Mouse (Mus musculus) adipocyte (in vitro differentiated cells): ENCODE results near the gene Card10.

ENCODE experiments used
- DNase-seq: peaks from one replicate; pipeline ENCODE4 v3.0.0-alpha.2; 2016; ENCODE audit warnings: low spot score

Card10 gene

DNA sequence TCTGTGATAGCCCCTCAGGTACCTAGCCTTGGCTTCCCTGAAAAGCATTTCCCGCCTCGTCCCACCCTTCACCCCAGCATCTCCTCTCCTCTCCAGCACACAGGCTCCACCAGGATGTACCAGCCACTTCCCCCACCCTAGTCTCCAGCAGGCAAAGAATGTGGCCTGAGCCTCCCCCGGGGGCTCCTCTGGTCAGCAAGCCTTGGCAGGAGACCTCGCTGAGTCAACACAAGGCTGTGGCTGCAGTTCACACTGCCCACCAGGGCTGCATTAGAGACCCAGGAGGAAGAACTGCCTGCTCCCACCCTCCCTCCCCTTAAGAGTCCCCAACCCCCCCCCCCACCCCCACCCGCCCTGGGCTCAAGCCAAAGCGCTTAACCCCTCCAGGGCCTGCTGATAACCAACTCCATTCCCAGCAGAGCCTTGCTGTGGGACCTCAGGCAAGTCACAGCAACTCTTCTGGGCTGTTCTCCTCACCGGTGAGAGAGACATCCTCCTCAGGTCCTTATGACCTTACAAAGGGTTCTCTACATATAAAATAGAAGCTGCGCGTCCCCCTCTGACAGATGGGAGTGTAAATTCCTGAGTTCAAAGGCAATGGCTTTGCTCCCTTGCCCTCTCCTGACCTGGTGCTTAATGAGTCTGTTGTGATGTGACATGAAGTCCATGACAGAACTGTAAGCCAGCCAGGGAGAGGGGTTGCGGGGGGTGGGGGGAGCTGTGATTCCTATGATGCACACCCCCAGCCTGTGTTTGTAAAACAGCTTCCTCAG, 31.6 kb upstream of the Card10 start:
- no peak for DNase-seq

DNA sequence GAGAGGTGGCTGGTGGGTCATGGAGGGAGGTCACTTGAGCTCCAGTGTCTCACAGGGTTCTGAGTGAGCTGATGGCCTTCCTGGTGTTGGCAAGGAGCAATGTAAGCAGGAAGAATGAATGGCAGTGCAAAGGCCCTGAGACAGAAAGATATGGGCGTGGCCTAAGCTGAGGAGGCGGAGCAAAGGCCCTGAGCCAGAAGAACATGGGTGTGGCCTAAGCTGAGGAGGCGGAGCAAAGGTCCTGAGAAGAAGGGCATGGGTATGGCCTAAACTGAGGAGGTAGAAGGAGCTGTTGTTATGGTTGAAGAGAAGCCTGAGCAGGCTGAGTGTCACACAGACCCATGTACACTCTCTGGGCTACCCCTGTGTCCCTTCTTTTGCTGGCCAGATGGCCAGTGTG, 30.7 kb upstream of the Card10 start:
- peak; percentile 63 for DNase-seq

DNA sequence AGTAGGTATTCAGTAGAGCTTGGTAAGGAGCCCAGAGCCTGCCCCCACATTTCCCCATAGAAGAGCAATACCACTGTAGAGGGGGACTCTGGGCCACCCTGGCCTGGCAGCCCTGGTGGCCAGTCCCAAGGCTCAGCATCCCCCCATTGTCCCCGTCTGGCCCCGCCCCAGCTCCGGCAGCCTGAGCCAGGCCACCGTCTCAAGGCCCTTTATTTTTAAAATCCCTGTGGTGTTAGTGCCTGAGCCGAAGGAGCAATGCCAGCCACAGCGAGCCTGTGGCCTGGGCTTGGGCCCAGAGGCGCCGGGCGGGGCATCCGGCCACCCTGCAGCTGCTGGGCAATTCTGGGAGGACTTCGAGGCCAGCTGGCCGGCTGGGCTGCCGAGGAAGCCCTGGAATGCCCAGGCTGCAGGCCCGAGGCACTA, 29.9 kb upstream of the Card10 start:
- peak; percentile 84 for DNase-seq

DNA sequence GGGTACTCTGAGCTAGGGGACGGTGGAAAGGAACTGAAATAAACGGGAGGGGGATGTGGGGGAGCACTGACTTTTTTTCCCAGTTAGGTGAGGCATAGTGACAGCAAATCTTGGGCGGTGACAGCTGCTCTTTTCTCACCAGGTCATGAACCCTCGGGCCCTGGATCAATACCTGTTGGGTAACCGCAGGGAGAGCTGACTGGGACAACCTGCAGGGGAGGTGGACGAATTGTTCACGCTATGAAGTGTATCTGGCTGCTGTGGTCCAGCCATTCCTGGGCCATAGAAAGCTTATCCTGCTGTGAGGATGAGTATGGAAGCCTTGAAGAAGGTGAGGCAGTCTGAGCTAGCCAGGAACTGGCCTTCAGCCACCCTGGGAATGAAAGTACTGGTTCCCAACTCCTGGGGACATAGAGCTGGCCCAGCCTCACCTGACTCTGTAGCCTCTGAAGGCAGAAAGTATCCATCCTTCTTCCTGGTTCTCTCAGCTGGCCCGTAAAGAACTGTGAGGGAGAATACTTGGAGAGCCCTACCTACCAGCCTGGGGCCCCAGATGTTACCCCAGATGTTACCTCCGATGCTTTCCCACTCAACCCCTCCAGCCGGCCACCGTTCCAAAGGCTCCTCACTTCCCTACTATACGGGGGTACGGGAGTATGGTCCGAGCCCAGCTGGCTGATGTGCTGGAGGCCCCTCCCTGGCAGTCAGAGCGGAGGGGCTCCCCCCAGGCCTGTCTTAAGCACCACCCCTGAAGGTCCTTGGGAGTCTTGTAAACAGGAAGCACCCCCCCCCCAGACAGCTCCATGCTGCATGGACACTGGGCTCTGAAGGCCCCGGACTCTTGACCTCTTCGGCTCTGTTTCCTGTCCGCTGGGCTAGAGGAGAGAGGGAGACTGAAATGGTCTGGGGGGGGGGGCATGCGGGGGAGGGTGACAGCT, 29.1 kb upstream of the Card10 start:
- no peak for DNase-seq

DNA sequence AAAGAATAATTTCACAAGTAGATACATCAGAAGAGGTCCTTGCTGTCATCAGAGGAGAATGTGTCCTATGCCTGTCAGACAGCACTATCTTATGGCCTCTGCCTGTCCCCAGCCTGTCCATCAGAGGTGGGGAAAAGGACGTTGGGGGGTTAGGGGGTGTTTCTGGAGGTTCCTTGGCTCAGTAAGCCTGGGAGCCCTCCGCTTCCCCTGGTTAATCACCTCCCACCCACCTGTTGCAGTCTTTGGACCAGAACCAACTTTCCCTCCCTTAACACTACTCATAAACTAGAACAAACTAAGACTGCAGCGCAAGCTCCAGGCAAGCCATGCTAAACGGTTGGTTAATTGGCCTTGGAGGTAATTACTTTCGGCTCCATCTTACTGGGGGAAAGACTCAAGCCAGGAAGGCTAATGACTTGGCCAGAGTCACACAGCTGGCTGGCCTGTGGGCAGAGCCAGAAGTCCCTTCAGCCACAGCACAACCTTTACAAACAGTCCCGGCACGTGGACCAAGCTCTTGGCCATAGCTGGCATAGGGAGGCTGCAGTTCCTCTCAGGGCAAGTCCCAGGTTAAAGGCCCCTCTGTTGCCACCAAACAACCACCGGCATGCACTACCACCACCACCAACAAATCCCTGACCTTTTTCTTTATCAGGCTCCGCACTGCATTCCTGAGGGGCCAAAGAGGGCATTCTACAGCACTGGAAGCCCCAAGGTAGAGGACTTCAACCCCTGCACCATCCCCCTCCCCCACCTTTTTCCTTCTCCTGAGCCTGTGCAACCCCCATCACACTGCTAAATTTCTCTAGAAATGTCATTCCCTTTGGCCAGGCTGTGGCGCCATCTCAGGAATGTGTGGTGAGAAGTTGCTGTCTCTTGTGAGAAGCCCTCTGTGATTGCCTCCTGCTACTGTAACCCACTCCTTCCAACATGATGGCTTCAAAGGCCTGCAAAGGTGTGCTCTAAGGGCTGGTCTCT, 28.2 kb upstream of the Card10 start:
- no peak for DNase-seq

DNA sequence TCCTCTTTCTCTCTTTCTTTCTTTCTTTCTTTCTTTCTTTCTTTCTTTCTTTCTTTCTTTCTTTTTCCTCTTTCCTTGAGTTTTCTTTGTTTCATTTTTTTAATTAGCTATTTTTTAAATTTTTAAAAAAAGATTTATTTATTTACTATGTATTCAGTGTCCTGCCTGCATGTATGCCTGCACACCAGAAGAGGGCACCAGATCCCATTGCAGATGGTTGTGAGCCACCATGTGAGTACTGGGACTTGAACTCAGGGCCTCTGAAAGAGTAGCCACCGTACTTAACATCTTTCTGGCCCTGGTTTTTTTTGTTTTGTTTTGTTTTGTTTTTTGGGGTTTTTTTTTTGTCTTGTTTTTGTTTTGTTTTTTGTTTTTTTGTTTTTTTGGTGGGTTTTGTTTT, 26.8 kb upstream of the Card10 start:
- no peak for DNase-seq

DNA sequence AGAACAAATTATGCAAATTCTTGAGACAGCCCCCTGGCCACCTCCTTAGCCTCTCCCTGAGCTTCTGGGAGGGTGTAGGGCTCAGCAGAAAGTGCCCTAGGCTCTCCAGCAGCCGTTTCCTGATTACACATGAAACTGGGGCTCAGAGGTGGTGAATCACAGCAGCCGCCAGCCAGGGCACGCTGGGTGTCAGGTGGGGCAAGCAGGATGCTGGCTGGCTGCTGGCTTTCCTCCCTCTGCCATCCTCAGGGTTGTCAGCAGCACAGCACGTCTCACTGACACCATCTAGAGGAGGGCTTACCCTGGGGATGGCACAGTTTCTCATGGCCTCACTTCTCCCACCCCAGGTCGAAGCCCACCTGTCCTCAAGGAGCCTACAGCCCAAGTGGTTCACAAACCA, 25.5 kb upstream of the Card10 start:
- DNase-seq = no peak

DNA sequence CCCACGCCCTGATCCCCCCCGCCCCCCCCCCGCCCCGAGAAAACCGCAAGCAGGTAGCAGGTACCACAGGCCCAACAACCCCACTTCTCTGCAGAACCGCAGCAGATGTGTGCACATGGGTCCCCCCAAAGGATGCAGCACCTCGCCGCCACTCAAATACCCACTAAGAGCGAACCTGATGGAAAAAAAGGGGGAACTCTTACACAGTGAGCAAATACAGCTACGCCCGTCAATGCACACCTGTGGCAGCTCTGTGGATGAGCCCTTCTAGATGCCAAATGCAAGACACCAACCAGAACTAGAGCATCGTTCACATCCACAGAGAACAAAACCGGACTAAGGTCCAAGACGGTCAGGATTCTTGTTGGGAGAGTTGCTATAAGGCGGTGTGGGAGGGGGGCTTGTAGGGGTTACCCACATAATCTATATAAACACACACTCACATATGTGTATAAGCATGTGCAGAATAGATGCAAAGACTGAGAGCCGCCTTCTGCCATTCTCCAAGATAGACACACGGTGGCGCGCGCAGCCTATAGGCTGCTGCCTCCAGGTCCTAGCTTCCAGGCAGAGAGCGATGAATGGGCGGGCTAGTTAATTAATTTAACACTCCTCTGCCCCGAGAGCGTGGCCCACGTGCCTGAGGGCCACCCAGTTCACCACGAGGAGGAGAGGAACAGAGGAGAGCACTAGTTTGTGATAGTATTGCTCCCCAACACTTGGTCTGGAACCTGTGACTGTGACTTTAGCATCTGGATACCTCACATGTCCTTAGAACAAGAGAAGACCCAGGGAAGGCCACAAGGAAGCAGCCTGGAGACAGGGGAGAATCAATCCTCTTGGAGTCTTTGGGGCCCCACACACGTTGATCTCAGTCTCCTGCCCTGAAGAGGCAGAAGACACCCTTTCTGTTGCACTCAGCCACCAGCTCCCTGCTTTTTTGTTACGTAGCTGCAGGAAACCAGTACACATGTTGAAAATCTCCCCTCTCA, 23.7 kb upstream of the Card10 start:
- peak; percentile 85 for DNase-seq

DNA sequence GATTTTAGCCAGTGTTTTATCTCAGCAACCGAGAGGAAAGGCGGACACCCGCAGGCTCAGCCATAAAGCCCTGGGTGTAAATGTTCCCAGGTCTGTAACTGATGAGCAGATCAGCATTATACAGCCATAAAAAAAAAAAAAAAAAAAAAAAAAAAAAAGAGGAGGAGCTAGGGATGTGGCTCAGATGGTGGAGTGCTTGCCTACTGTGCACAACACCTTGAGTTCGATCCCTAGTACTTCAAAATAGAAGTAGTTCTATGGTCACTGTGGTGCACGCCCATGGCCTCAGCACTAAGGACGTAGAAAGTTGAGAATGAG, 13.2 kb upstream of the Card10 start:
- DNase-seq = no peak

DNA sequence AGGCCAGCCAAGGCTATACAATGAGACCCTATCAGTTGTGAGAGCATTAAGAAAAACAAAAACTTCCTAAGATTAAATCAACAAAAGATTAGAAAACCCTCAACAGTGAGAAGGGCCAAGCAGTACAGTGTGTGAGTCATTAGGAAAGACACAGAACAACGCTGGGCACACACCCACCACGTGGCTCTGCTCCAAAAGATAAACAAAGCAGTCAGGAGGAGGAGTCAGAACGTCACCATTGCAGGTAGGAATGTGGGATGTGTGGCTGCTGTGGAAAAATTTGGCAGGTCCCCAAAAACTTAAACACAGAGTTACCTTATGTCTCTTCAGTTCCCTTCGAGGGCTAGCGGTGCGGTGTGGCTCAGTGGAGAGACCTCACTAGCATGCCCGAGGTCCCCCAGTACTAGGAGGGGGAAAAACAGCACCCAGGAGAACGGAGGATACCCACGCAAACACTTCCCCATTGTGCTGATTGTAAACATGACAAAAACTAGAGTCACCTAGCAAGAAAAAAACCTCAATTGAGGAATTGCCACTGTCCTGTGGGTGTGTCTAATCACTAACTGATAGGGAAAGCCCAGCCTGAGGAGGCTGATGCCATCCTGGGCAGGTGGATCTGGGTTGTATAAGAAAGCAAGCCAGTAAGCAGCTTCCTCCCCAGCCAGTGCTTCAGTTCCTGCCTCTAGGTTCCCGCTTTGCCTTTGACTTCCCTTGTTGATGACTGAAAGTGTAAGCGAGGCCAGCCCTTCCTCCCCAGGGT, 12.7 kb upstream of the Card10 start:
- no peak for DNase-seq

DNA sequence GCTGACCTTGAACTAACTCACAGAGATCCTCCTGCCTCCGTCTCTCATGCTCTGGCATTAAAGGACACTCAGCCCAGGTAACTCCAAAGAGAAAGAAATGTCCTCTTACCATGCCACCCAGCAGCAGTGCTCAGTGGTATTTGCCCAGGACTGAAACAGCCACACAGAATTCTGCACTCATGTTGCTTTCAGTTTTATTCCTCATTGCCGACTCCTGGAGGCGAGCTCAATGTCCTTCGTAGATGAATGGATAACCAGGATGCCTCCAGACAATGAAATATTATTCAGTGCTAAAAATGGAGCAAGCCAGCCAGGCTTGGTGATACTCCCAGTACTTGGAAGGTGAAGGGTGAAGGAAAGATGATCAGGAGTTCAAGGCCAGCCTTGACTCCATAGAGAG, 10.8 kb upstream of the Card10 start:
- no peak for DNase-seq

DNA sequence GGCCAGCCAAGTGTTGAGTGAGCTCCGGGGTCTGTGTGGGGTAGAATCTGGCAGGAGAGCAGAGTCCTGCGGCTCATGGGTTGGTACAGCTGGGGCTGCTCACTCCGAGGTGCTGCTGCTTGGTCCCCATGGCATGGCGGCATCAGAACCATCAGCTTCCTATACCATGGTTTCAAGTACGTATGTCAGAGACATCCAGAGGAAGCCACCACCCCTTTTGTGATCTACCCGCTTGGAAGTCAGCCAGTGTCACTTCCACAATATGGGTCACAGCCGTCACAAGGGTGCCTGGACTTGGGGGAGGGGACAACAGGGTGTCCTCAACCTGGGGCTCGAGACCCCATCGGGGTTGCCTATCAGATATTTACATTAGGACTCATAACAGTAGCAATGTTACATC, 7.3 kb upstream of the Card10 start:
- DNase-seq = no peak

DNA sequence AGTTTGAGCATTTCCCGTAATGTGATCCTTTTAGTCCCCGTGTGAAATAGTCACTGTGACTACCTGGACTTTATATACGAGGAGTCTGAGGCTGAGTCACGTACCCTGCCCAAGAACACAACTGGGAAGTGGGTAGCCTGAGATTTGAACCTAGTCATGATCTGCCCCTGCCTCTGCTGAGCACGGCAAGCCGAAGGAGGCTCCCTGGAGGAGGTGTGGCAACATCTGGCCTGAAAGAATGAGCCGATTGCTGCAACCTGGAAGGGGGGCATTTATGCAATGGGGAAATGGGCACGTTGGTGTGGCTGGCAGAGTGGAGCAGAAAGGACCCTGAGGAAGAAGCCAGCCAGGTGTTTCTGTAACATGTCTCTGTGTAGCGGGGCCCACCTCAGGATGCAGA, 6.9 kb upstream of the Card10 start:
- DNase-seq = no peak

DNA sequence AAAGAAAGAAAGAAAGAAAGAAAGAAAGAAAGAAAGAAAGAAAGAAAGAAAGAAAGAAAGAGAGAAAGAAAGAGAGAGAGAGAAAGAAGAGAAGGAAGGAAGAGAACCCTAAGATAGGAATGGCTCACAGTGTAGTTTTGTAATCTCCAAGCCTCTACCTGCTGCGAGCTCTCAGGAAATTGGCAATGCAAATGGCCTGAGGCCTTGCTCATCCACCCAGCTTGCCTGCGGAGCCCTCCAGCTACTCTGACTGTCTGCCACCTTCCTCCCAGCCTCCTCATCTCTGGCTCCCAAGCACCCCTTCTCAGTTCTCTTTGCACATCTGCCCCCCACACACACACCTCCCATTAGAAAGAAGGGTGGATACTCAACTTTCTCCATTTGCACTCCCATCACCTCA, 6.1 kb upstream of the Card10 start:
- no peak for DNase-seq

DNA sequence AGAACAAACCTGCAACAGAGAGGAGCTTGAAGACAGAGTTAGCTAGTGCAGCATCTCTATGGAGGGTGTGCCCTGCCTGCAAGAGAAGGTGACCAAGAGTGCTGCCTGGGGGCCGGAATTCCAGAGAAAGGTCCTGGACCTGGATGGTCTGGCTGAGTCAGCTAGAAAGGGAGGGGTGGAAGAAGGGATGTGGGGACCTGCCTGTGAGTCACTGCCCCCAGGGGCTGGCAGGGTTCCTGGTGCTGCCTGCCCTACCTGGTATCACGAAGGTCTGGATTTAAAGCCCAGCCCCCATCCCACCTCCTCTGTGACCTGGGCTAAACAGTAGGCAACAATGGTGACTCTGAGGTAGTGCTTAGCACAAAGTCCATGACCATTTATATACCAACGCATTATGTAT, 4.3 kb upstream of the Card10 start:
- no peak for DNase-seq

DNA sequence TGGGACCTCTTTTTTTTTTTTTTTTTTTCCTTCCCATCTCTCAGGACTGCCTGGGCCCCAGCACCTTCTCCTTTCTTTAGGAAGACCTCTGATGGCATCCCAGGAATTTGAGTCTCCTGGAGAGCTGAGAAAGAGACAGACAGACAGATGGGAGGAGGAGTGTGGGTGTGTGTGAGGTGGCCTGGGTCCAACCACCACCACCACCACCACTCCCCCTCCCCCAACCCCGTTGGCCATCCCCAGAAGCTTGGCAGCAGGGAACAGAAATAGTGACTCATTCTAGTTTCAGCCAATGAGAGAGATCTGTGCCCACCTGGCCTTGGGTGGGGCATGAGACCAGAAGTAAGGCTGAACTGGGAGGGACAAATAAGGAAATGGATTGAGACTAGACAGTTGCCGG, 3.8 kb upstream of the Card10 start:
- no peak for DNase-seq

DNA sequence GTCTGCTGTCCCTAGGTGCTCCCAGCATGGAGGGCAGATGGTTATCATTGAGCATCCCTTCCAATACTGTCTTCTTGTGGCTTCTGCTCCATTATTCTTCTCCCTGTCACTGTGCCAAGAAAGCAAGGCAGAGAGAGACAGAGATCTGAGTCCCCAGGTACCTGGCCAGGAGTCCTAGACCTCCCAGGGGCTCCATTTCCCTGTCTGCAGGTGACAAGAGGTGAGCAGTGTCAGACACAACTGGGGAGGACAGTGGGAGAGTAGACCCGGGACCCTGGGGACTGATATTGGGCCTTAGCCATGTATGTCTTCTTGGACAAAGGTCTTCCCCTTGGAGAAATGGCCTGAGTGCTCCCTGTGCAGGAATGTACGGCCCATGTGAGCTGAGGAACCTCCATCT, 2.5 kb upstream of the Card10 start:
- DNase-seq = no peak

DNA sequence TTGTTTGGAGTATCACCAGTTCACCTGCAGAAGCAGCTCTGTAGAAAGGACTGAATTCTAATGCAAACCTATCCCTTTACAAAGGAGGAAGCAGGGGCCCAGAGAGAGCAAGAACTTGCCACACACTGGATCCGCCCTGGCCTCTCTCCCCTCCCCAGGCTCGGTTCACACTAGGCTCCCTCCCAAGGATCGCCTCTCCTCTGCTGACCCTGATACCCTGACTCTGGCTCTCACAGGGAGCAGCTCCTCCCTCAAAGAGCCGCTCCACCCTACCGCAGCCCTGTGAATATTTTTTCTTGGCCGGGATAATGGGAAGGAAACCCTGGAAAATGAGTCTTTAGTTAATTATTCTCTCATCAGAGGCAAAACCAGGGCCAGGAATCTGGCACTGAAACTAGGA, 1.5 kb upstream of the Card10 start:
- DNase-seq = no peak

DNA sequence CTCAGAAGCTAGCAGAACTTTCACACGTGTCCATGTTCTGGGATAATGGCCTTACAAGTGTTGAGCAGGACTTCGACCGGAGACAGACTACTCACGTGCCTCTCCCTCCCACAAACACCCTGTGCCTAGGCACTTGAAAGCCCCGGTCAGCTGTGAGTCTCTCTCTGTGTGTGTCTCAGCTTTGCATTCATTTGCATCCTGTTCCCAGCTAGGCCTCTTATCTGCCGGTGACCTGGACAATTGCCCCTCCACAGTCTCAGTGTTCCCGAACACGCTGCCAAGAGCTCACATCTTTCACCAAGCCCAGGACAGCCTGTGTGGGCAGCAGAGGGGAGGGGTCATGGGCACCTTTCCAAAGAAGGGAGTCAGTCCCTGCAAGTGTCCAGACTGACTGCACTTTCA, 658 bp upstream of the Card10 start:
- peak; percentile 54 for DNase-seq
